Mouse (Mus musculus) thymus, postnatal 0 days (tissue): ENCODE data around the gene Ace3. TPM values are rescaled to one million over a fixed set of nuclear protein-coding genes. Genes with fewer than 3 reads are reported as not detected.

Experiments used
- DNase-seq: peaks from one replicate; pipeline ENCODE4 v3.0.0-alpha.2; 2015; ENCODE audit warnings: low spot score
- polyA plus RNA-seq: library from polyadenylated mRNA; unstranded; fragments of >200 nt; fragmentation: Nextera tagmentation; extraction: Ambion mirVana; gene quantifications from 2 replicates; pipeline ENCODE4 v1.2.1, GENCODE M21; 2015

The Ace3 gene
- polyA plus RNA-seq, 1 experiment from 2014 or later = not detected

- peak; percentile 70 for DNase-seq
Observed at GRCm38 (mm10) chr11:106037418-106037751, 42.9 kb downstream of the Ace3 start.

GRCm38 (mm10) chr11:106044349-106044748, 49.9 kb downstream of the Ace3 start:
- DNase-seq = no peak

GRCm38 (mm10) chr11:106045256-106045655, 50.8 kb downstream of the Ace3 start:
- DNase-seq = no peak

GRCm38 (mm10) chr11:106045780-106046179, 51.3 kb downstream of the Ace3 start:
- DNase-seq = no peak

- DNase-seq = no peak
Observed at GRCm38 (mm10) chr11:106046584-106046983, 52.1 kb downstream of the Ace3 start.

GRCm38 (mm10) chr11:106053921-106054320, 59.4 kb downstream of the Ace3 start:
- no peak for DNase-seq

GRCm38 (mm10) chr11:106054600-106054999, 60.1 kb downstream of the Ace3 start:
- DNase-seq = no peak

Other genes with a start within 250 kb of the Ace3 start
- gene Cyb561, start 41.3 kb upstream of the Ace3 start, polyA plus RNA-seq = 7.2 and 8.5 TPM in 2 replicates
- 0.88 and 1.3 TPM in 2 replicates for gene Ace, start 26.7 kb upstream of the Ace3 start, polyA plus RNA-seq
- gene Kcnh6, start 13.4 kb downstream of the Ace3 start, polyA plus RNA-seq = 1.5 TPM in 2 replicates
- 44.0 and 48.3 TPM in 2 replicates for gene Dcaf7, start 42.2 kb downstream of the Ace3 start, polyA plus RNA-seq
- 10.1 and 11.5 TPM in 2 replicates for gene Taco1, start 71.4 kb downstream of the Ace3 start, polyA plus RNA-seq
- 13.6 and 16.9 TPM in 2 replicates for gene Map3k3, start 89.9 kb downstream of the Ace3 start, polyA plus RNA-seq
- 0.54 and 0.78 TPM in 2 replicates for gene Gm10840, start 166.2 kb downstream of the Ace3 start, polyA plus RNA-seq
- gene Limd2, start 166.2 kb downstream of the Ace3 start, polyA plus RNA-seq = 968 and 1,023 TPM in 2 replicates
- 18.9 and 21.6 TPM in 2 replicates for gene Strada, start 207.5 kb downstream of the Ace3 start, polyA plus RNA-seq
- 57.0 and 63.1 TPM in 2 replicates for gene Ccdc47, start 221.7 kb downstream of the Ace3 start, polyA plus RNA-seq
- 58.3 and 67.8 TPM in 2 replicates for gene Ddx42, start 222.3 kb downstream of the Ace3 start, polyA plus RNA-seq